Mouse (Mus musculus): ENCODE results near the gene Rbpj. TPM values are rescaled to one million over a fixed set of nuclear protein-coding genes. Genes with fewer than 3 reads are reported as not detected.
"Not testable (repeated sequence)": the region's sequence is repeated elsewhere in the genome, so short reads cannot be mapped to it uniquely, and the experiment has no call there.

The Rbpj gene
- total RNA-seq, 1 experiment from 2014 or later, result 30.1 TPM

GRCm38 (mm10) chr5:53636795-53637194 is 170.8 kb downstream of the Rbpj start:
- ATAC-seq (ENCODE audit: extremely low read depth, insufficient number of reproducible peaks, low FRiP score, poor library complexity, severe bottlenecking), result no peak

GRCm38 (mm10) chr5:53637206-53637605 is 171.3 kb downstream of the Rbpj start:
- no peak for ATAC-seq (ENCODE audit: extremely low read depth, insufficient number of reproducible peaks, low FRiP score, poor library complexity, severe bottlenecking)

GRCm38 (mm10) chr5:53638647-53639046 is 172.7 kb downstream of the Rbpj start:
- ATAC-seq (ENCODE audit: extremely low read depth, insufficient number of reproducible peaks, low FRiP score, poor library complexity, severe bottlenecking), result no peak

GRCm38 (mm10) chr5:53646669-53647068 is 180.7 kb downstream of the Rbpj start:
- no peak for ATAC-seq (ENCODE audit: extremely low read depth, insufficient number of reproducible peaks, low FRiP score, poor library complexity, severe bottlenecking)

GRCm38 (mm10) chr5:53647358-53647757 is 181.4 kb downstream of the Rbpj start:
- ATAC-seq (ENCODE audit: extremely low read depth, insufficient number of reproducible peaks, low FRiP score, poor library complexity, severe bottlenecking), result no peak

GRCm38 (mm10) chr5:53656596-53656995 is 190.6 kb downstream of the Rbpj start:
- no peak for ATAC-seq (ENCODE audit: extremely low read depth, insufficient number of reproducible peaks, low FRiP score, poor library complexity, severe bottlenecking)

GRCm38 (mm10) chr5:53657925-53658324 is 192.0 kb downstream of the Rbpj start:
- no peak for ATAC-seq (ENCODE audit: extremely low read depth, insufficient number of reproducible peaks, low FRiP score, poor library complexity, severe bottlenecking)

- no peak for ATAC-seq (ENCODE audit: extremely low read depth, insufficient number of reproducible peaks, low FRiP score, poor library complexity, severe bottlenecking)
Measured at GRCm38 (mm10) chr5:53661508-53661907, 195.6 kb downstream of the Rbpj start.

- ATAC-seq (ENCODE audit: extremely low read depth, insufficient number of reproducible peaks, low FRiP score, poor library complexity, severe bottlenecking), result no peak
Measured at GRCm38 (mm10) chr5:53662413-53662812, 196.5 kb downstream of the Rbpj start.

GRCm38 (mm10) chr5:53663665-53664064 is 197.7 kb downstream of the Rbpj start:
- ATAC-seq (ENCODE audit: extremely low read depth, insufficient number of reproducible peaks, low FRiP score, poor library complexity, severe bottlenecking), result no peak

GRCm38 (mm10) chr5:53668021-53668420 is 202.1 kb downstream of the Rbpj start:
- no peak for ATAC-seq (ENCODE audit: extremely low read depth, insufficient number of reproducible peaks, low FRiP score, poor library complexity, severe bottlenecking)

- ATAC-seq (ENCODE audit: extremely low read depth, insufficient number of reproducible peaks, low FRiP score, poor library complexity, severe bottlenecking), result no peak
Measured at GRCm38 (mm10) chr5:53670321-53670938, 204.5 kb downstream of the Rbpj start.

GRCm38 (mm10) chr5:53671507-53671906 is 205.6 kb downstream of the Rbpj start:
- no peak for ATAC-seq (ENCODE audit: extremely low read depth, insufficient number of reproducible peaks, low FRiP score, poor library complexity, severe bottlenecking)

GRCm38 (mm10) chr5:53672352-53672751 is 206.4 kb downstream of the Rbpj start:
- ATAC-seq (ENCODE audit: extremely low read depth, insufficient number of reproducible peaks, low FRiP score, poor library complexity, severe bottlenecking), result no peak

- ATAC-seq (ENCODE audit: extremely low read depth, insufficient number of reproducible peaks, low FRiP score, poor library complexity, severe bottlenecking), result not testable (repeated sequence)
Measured at GRCm38 (mm10) chr5:53673493-53674150, 207.7 kb downstream of the Rbpj start.

GRCm38 (mm10) chr5:53676671-53677070 is 210.7 kb downstream of the Rbpj start:
- ATAC-seq (ENCODE audit: extremely low read depth, insufficient number of reproducible peaks, low FRiP score, poor library complexity, severe bottlenecking), result no peak

GRCm38 (mm10) chr5:53678036-53678767 is 212.2 kb downstream of the Rbpj start:
- no peak for ATAC-seq (ENCODE audit: extremely low read depth, insufficient number of reproducible peaks, low FRiP score, poor library complexity, severe bottlenecking)

GRCm38 (mm10) chr5:53679651-53680050 is 213.7 kb downstream of the Rbpj start:
- ATAC-seq (ENCODE audit: extremely low read depth, insufficient number of reproducible peaks, low FRiP score, poor library complexity, severe bottlenecking), result no peak

- ATAC-seq (ENCODE audit: extremely low read depth, insufficient number of reproducible peaks, low FRiP score, poor library complexity, severe bottlenecking), result no peak
Measured at GRCm38 (mm10) chr5:53683916-53684315, 218.0 kb downstream of the Rbpj start.

- ATAC-seq (ENCODE audit: extremely low read depth, insufficient number of reproducible peaks, low FRiP score, poor library complexity, severe bottlenecking), result no peak
Measured at GRCm38 (mm10) chr5:53684417-53684816, 218.5 kb downstream of the Rbpj start.
